Mouse (Mus musculus) bone marrow, adult 2 months (tissue): ENCODE results near the gene Cad. TPM values are rescaled to one million over a fixed set of nuclear protein-coding genes. Genes with fewer than 3 reads are reported as not detected.

Source experiments
- H3K27ac ChIP-seq: fragments of 200-500 bp; 2 replicates; pipeline ENCODE4 v1.5.1; 2012; ENCODE audit warnings: low read depth, mild to moderate bottlenecking, control low read depth, inconsistent platforms, low read length; ENCODE audit not compliant: control insufficient read depth, poor library complexity, insufficient read depth
- H3K4me1 ChIP-seq: fragments of 200-500 bp; 2 replicates; pipeline ENCODE4 v1.6.1; 2011; ENCODE audit warnings: low read length; ENCODE audit not compliant: control insufficient read depth, insufficient read depth
- H3K4me3 ChIP-seq: fragments of 200-500 bp; replicated peaks from 2 replicates; pipeline ENCODE3; 2011; ENCODE audit warnings: mild to moderate bottlenecking, low read depth, low read length, control low read depth; ENCODE audit not compliant: control insufficient read depth
- CTCF ChIP-seq: fragments of 200-500 bp; IDR thresholded peaks from 2 replicates; pipeline ENCODE4 v1.5.1; 2011; ENCODE audit warnings: low read length, control low read depth; ENCODE audit not compliant: control insufficient read depth, insufficient read depth
- POLR2A ChIP-seq: fragments of 200-500 bp; IDR thresholded peaks from 2 replicates; pipeline ENCODE4 v1.6.1; 2011; ENCODE audit warnings: low read depth, mild to moderate bottlenecking, control low read depth, low read length, borderline replicate concordance; ENCODE audit not compliant: control insufficient read depth
- WGBS: fragments of 180-500 bp; shearing (Covaris S2); methylation state at CpG from one replicate; pipeline ENCODE4 v1.1.7; 2018; 5-methylcytosine and 5-hydroxymethylcytosine counted together
- polyA plus RNA-seq: library from polyadenylated mRNA; stranded (reverse); fragments of >200 nt; gene quantifications from 2 replicates; pipeline ENCODE4 v1.2.4, GENCODE M21; 2011; ENCODE audit warnings: low replicate concordance; ENCODE audit not compliant: missing spikeins, insufficient read depth, insufficient read length

The Cad gene
- polyA plus RNA-seq, 1 experiment = 21.8 TPM

DNA sequence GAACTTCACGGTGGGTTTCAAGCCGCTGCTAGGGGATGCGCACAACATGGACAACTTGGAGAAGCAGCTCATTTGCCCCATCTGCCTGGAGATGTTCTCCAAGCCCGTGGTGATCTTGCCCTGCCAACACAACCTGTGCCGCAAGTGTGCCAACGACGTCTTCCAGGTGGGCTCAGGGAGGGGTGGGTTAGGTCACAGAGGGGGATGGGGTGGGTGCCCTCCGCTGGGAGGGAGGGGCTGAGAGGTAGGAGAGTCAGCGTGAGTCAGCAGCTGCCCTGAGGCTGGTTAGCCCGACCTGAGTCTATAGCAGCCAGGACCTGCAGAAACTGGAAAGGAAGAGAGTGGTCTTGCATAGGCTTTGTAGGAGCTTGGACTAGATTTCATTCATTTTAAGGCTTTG is 62.3 kb downstream of the Cad start:
- 29% methylated on average over 10 of the region's 10 CpGs for WGBS
- TF ChIP-seq CTCF = no peak
- TF ChIP-seq POLR2A = no peak
- Histone ChIP-seq H3K4me1 (no peaks in the 10 kb centered on the region), H3K27ac (no peak overlapping the region), H3K4me3 (no peak overlapping the region)

DNA sequence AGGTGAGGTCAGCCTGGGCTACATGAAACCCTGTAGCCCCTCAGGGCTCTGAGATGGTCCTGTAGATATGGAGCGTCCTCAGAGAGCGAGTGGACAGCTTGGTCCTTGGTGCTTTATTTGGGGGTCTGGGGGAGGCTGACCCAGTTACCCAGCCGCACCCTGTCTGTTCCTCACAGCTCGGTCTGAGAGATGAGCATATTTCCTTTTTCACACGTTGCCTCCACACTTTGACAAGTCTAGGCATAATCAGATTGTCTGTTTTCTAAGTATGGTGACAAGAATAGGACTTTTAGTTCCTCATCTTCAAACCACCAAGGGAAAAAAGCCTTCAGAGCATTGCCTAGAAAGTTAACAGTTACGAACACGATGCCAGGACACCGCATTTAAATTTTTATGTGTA is 66.5 kb downstream of the Cad start:
- WGBS = 43% methylated on average over 8 of the region's 8 CpGs

DNA sequence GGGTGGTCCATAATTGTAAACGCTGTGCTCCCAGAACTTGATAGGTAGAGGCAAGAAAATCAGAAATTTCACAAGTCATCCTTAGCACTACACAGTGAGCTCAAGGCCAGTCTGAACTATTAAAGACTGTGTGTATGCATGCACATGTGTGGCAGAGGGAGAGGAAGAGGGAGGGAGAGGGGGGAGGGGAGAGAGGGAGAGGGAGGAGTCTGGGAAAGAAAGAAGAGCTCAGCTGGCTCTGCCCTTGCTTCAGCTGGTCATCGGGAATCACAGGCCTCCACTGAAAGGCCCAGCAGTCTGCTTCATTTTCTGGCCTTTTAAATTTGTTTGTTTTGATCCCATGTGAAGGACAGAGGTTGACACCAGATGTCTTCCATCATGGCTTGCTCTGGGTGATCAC is 68.9 kb downstream of the Cad start:
- TF ChIP-seq CTCF (no peak), POLR2A (no peak)
- H3K4me1 ChIP-seq = no peaks in the 10 kb centered on the region
- no peak overlapping the region for H3K4me3 ChIP-seq
- no peak overlapping the region for H3K27ac ChIP-seq
- 54% methylated on average over 2 of the region's 2 CpGs for WGBS

More for the DNA sequence above, 66.5 kb downstream of the Cad start:
- Histone ChIP-seq H3K27ac (no peak overlapping the region), H3K4me3 (no peak overlapping the region), H3K4me1 (no peaks in the 10 kb centered on the region)
- no peak for TF ChIP-seq CTCF
- TF ChIP-seq POLR2A = no peak

DNA sequence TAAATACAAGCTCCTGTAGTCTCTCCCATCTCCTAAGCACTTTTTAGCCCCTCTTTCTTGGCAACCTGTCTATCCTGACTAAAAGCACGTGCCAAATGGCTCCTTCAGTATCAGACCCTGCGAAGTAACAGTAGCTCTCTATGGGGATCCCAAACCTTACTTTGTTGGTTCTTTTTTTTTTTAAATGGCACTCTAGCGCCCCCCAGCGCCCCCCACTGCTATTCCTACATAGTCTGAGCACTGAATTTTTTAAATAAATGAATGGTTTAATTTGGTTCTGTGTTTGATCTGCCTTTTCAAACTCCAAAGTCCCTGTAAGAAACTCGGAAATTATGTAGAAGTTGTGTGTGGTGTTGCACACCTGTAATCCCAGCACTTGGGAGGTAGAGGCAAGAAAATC is 71.5 kb downstream of the Cad start:
- no peak overlapping the region for H3K27ac ChIP-seq
- H3K4me3 ChIP-seq = no peak overlapping the region
- TF ChIP-seq CTCF (no peak), POLR2A (no peak)
- H3K4me1 ChIP-seq = no peaks in the 10 kb centered on the region
- 39% methylated on average over 5 of the region's 5 CpGs for WGBS

Other genes with a start within 250 kb of the Cad start
- 1.3 and 2.4 TPM in 2 replicates for gene Mapre3, start 240.1 kb upstream of the Cad start, polyA plus RNA-seq
- gene Tmem214, start 186.8 kb upstream of the Cad start, polyA plus RNA-seq = 15.3 and 29.1 TPM in 2 replicates
- 5.4 and 6.2 TPM in 2 replicates for gene Agbl5, start 166.1 kb upstream of the Cad start, polyA plus RNA-seq
- 147 and 148 TPM in 2 replicates for gene Ost4, start 147.0 kb upstream of the Cad start, polyA plus RNA-seq
- gene Emilin1, start 141.4 kb upstream of the Cad start, polyA plus RNA-seq = 9.3 and 17.6 TPM in 2 replicates
- 42.6 and 45.4 TPM in 2 replicates for gene Khk, start 133.3 kb upstream of the Cad start, polyA plus RNA-seq
- gene Cgref1, start 109.2 kb upstream of the Cad start, polyA plus RNA-seq = 1.0 TPM in 1 of 2 replicates, not detected in the other
- gene Preb, start 94.4 kb upstream of the Cad start, polyA plus RNA-seq = 138 and 214 TPM in 2 replicates
- not detected in 2 replicates for gene Tcf23, start 86.1 kb upstream of the Cad start, polyA plus RNA-seq
- 53.2 and 95.6 TPM in 2 replicates for gene Atraid, start 6.5 kb upstream of the Cad start, polyA plus RNA-seq
- 1.6 and 3.6 TPM in 2 replicates for gene Slc5a6, start 5.9 kb upstream of the Cad start, polyA plus RNA-seq
- not detected in 2 replicates for gene Dnajc5g, start 51.5 kb downstream of the Cad start, polyA plus RNA-seq
- gene Slc30a3, start 53.5 kb downstream of the Cad start, polyA plus RNA-seq = not detected in 2 replicates
- gene Trim54, start 61.9 kb downstream of the Cad start, polyA plus RNA-seq = not detected in 2 replicates
- gene Ucn, start 84.0 kb downstream of the Cad start, polyA plus RNA-seq = not detected in 2 replicates
- 5.3 and 14.4 TPM in 2 replicates for gene Mpv17, start 99.5 kb downstream of the Cad start, polyA plus RNA-seq
- 2.0 TPM in 1 of 2 replicates, not detected in the other for gene Gm29609, start 125.1 kb downstream of the Cad start, polyA plus RNA-seq
- 32.1 and 67.3 TPM in 2 replicates for gene Gtf3c2, start 125.4 kb downstream of the Cad start, polyA plus RNA-seq
- 32.5 and 42.0 TPM in 2 replicates for gene Snx17, start 138.4 kb downstream of the Cad start, polyA plus RNA-seq
- gene Eif2b4, start 138.7 kb downstream of the Cad start, polyA plus RNA-seq = 21.7 and 57.4 TPM in 2 replicates
- gene Zfp513, start 147.5 kb downstream of the Cad start, polyA plus RNA-seq = 28.8 and 54.0 TPM in 2 replicates
- gene Ppm1g, start 165.9 kb downstream of the Cad start, polyA plus RNA-seq = 97.5 and 147 TPM in 2 replicates
- gene Nrbp1, start 186.1 kb downstream of the Cad start, polyA plus RNA-seq = 51.1 and 93.7 TPM in 2 replicates
- gene Gm9970, start 186.5 kb downstream of the Cad start, polyA plus RNA-seq = not detected in 2 replicates
- 10.6 and 20.0 TPM in 2 replicates for gene Krtcap3, start 196.9 kb downstream of the Cad start, polyA plus RNA-seq
- 12.0 and 41.2 TPM in 2 replicates for gene Ift172, start 236.3 kb downstream of the Cad start, polyA plus RNA-seq
- gene Fndc4, start 241.3 kb downstream of the Cad start, polyA plus RNA-seq = not detected in 2 replicates
- 3.7 TPM in 1 of 2 replicates, not detected in the other for gene Gckr, start 242.7 kb downstream of the Cad start, polyA plus RNA-seq